Mouse (Mus musculus) spleen, embryonic (tissue): ENCODE data around the gene Ndufa5.

ENCODE experiments used
- CTCF ChIA-PET: fragments of 350-600 bp; sonication (Branson Sonifier 250); formaldehyde crosslinking; loops from one replicate; lab custom pipeline; 2022; lab: Charles Lee

Gene Ndufa5

DNA sequence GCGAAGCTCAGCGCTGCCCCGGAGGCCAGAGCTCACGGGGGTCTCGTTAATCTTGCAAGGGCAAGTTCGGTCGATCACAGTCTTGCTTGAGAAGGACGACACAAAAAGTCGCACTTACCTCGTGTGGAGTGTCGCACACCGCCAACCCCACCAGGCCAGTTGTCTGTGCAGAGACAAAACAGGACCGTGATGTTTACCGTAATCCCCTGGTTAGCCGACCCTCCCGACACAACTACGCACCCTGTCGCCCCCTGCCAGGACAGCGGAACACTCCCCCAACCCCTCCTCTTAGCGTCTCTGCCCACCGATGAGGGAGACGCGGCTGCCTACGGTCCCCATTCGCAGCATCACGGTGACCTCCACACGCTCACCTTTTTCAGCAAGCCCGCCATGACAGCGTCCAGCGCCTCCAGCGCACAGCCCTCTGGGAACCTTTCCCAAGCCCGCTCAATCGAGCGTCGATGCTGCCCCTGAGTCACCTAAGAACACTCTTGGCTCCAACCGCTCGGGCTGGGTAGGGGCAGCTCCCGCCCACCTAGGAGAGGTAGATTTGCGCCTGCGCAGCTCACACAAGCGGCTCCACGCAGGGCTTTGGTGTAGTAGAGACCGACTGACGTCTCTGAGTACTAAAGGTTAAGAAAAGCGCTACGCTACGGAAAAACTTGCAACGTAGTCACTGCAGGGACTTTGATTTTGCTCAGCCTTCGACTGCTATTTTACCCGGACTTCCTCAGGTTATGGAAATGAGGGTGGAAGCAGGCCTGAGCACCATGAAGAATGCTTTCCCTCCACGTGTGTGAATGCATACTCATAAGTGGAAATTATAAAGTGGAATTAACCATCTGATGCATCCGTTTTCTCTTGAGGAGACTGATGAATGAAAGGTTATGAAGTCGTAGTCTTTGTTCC is at the start of gene Ndufa5:
Gene Ndufa5, minus strand, starts transcription at position 859 of the 909 bp plus-strand sequence.
- CTCF ChIA-PET, result no interaction called here

GRCm38 (mm10) chr6:24573319-24573718 is 45.5 kb upstream of the Ndufa5 start:
- CTCF ChIA-PET, result interaction anchor here (0.6 kb wide), 1 partner anchor 12 kb away, joined by 13 read pairs; no protein-coding TSS in a partner anchor

DNA sequence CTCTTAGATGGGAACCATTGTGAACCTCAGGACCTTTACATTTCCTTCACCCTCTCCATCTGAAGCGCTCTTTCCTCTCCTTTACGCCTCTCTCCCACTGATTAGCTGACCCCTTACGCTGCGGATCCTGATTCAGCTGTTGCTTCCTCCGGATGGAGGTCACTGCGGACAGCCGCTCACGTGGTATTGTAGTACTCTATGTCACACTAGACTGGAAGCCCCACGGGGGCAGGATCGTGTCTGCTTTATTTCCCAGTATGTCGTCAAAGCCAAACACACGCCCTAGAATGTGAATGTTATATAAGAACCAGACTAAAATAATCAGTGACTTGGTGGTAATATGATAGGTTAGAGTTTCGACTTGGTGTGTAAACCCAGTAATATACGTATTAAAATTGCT is 44.6 kb upstream of the Ndufa5 start:
- CTCF ChIA-PET, result no interaction called here

DNA sequence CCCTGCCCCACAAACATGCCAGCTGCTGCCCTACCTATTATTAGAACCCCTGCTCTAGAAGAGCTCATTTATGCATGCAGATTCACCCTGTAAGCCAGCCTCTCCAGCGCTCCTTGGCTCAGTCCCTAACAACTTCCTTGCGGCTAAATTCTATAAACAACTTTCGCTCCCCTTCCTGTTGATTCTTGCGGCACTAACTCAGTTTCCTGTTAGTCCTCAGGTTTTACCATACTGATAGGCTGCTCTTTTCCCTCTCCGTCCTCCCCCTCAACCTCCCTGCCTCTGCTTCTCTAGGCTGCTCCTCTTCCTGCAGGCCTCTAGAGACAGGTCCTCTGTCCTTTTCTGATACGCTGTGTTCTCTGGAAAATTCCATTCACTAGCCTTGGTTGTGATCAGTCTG is 43.3 kb upstream of the Ndufa5 start:
- CTCF ChIA-PET, result no interaction called here

DNA sequence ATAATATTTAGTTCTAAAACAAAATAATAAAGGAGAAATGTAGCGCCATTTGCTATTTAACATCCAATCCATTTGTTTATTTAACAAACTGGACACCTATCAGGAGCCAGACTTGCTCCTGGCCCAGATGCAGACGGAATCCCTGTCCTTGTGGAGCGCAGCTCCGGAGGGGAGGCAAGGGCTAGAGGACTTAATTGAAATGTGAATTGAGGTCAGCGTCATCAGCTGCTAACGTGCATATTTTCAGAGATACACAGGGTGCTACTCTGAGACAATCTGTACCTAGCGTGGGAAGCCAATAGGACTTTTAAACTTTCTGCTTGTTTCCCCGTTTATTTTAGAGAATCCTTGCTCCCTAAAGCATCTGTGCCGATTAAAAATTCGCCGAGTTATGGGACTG is 42.5 kb upstream of the Ndufa5 start:
- CTCF ChIA-PET, result no interaction called here

GRCm38 (mm10) chr6:24569711-24570110 is 41.9 kb upstream of the Ndufa5 start:
- CTCF ChIA-PET, result no interaction called here

DNA sequence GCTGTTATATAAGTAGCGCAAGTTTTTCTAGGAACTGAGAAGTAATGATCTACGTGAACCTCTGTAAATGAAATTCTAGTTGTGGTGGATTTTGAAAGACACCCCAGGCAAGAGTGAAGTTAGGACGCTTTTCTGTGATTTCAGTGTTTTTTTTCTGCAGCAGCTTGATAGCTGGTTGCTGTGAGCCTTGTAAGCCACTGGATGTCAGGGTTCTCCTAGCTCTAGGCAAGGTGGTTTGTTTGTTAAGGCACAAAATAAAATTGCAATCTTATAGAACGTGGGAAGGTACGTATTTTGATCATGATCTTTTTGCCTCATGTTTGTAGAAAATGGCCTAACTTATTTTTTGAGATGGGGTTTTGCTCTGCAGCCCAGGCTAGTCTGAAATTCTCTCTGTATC is 41.1 kb upstream of the Ndufa5 start:
- CTCF ChIA-PET, result no interaction called here

GRCm38 (mm10) chr6:24564886-24565285 is 37.1 kb upstream of the Ndufa5 start:
- CTCF ChIA-PET, result no interaction called here

DNA sequence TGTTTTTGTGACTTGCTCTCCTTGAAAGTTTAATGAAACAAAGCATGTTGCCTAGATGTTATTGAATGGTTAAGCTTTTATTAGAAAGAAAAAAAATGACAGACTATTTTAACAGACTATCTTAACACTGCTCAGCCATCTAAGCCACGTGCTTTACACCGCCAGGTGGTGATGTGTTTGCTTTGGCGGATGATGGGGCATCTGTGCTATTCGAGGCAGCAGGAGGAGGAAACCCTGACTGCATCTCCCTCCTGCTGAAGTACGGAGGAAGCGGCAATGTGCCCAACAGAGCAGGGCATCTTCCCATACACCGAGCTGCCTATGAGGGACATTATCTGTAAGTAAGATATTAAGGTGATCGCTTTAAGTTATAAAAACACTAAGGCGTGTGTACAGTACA is 36.3 kb upstream of the Ndufa5 start:
- CTCF ChIA-PET, result no interaction called here

DNA sequence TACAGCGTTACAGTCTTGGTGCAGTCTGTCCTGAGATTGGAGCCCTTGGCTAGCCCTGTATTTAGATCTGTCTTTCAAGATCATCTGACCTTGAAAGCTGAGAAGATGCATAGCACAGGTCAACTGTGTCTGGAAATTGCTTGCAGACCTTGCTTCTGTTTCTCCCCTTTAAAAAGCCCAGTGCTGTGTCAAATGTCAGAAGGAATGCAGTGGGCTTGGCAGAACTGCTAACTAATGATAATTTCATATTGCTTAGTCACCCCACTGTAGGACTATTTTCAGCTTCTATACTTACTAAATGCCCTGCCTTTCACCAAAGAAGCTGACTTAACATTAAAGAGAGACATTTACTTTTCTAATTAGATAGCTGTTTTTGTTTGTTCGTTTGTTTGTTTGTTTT is 27.7 kb upstream of the Ndufa5 start:
- CTCF ChIA-PET, result no interaction called here

- CTCF ChIA-PET, result no interaction called here
These were observed 26.7 kb upstream of the Ndufa5 start for GRCm38 (mm10) chr6:24554427-24555086.

GRCm38 (mm10) chr6:24552046-24552445 is 24.2 kb upstream of the Ndufa5 start:
- CTCF ChIA-PET, result no interaction called here

DNA sequence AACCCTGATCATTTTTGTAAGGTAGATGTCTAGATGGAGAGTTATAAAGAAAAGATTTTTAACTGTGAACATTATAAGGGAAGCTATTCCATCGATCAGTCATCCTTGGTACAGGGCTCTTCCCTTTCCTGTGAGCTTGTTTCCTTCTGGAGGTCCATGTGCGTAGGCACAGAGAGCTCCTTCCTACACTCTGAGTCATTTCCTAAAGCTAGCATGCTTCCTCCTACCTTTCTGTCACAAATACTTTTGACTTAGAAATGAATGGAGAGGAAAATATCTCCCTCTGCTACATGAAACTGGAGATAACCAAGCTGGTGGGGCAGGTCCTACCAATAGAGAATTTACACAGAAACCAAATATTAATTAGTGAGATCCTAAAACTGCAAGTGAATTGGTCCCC is 22.0 kb upstream of the Ndufa5 start:
- CTCF ChIA-PET, result no interaction called here

DNA sequence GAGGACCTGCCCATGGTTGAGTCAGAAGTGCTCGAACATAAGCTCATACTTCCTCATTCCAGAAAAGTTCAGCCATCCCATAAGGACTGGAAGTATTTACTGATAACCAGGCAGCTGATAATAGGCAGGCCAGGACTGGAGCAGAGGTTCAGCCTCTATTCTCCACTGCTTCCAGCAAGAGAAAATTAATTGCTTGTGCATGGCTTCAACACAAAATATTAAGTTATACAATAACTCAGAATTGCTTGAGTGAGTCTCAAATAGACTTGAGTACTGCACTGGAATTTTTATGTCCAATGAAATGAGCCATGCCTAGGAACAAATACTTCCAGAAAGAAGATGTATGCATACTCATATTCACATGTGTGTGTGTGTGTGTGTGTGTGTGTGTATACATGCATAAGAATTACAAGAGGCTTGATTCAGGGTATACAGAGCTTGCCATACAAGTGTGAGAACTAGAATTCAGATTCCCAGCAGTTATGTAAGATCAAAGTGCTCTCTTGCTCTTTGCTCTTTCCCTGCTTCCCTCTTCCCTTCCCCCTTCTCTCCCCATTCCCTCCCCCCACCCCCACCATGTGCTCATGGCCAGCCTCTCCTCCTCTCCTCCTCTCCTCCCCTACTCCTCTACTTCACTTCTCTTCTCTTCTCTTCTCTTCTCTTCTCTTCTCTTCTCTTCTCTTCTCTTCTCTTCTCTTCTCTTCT is 19.1 kb upstream of the Ndufa5 start:
- CTCF ChIA-PET, result no interaction called here

DNA sequence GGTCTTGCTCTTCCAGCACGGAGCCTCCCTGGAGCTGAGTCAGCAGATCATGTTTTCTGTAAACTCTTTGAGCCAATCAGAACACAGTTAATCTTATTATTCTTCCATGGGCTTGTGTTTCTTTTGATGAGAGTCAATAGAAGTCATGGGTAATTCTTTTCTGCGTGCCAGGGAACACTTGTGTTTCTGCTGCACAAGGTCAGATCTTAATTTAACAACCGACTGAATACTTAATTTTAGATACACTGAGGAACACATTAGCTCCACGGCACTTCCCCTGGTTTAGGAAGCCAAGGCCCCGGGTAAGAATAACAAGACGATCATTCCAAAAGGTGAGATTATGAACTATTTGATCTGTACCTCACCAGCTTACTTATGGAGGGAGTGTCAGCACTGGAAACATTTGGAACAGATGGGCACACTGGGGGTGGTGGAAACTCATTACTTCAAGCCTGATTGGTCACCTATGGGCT is 15.3 kb upstream of the Ndufa5 start:
- CTCF ChIA-PET, result no interaction called here

DNA sequence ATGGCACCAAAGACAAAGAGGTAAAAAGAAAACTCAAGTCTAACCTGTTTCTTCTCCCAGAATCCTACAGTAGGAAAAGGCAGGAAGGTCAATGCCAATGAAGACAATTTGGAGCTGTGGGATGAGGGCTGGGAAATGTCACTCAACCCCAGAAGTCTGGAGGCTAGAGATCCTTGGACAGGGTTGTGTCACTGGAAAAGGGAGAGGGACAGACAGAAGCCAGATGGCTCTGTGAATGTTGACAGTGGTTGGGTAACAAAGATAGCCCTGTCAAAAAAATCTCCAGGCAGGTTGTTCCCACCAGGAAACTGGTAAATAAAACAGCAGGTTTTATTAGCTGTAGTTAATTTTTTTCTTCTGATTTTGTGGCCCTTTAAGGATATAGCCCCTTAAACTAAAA is 14.6 kb upstream of the Ndufa5 start:
- CTCF ChIA-PET, result no interaction called here

DNA sequence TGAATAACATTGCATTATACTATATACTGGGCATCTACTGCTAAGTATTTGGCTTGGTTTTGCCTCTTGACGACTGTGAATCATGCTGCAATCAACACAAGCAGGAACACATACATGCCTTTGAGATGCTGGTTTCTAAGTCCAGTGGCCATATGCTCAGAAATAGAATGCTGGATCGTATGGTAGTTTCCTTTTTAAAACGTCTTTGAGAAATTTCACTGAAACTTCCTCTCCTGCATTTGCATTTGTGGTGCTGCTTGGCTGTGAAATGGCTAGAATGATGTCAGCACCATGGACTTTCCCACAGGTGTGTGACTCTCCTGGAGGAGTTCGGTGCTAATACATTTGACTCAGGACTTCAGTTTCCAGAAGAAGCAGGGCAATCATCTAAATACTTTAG is 12.3 kb upstream of the Ndufa5 start:
- CTCF ChIA-PET, result no interaction called here

DNA sequence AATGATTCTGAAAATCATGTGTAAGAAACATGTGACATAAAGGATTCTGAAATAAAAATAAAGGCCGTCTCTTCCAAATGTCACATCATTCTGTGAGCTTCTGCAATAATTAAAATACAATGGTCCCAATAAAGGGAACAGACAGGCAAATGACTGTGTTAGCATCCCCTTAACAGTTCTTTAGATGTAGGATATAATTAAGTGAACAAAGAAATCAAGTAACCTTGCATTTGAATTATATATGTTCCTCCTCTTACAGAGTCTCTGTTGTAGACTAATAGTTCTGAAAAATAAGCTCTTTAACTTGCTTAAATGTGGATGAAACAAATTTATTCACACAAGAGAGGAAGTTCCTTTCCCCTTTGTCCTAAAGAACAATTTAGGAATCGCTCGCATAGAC is 10.6 kb upstream of the Ndufa5 start:
- CTCF ChIA-PET, result interaction anchor here (0.7 kb wide), 1 partner anchor 26 kb away, joined by 3 read pairs; no protein-coding TSS in a partner anchor

GRCm38 (mm10) chr6:24532804-24533203 is 5.0 kb upstream of the Ndufa5 start:
- CTCF ChIA-PET, result no interaction called here

DNA sequence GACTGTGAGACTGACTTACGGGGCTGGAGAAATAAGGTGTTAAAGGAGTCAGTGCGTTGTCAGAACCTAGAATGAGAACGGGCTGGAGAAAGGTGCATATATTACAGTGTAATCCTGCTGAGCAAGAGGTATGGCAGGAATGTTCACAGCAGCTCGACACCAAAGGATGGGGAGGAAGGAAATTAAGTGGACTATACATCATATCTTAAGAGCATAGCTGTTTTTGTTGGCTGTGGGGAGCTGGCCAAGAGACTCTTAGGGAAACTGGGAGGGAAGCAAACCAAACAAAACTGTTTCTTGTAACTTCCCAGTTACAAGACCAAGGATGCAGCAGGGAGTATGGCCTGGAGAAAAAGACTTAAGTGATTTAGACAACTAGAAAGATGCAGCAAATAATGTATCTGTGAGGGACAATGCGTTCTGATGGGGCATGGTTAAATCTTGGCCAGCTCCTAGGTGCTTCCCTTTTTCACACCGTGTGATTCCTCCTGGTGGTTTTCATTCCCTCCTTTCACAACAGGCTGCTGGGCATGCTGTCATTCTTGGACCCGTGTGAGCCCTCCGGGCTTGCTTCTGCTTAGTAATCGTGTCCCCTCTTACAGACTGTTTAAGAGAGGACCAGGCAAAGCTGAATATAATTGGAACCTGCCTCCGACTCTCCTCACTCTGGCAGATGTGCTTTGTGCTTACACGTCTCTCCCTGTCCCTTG is 3.1 kb upstream of the Ndufa5 start:
- CTCF ChIA-PET, result no interaction called here

DNA sequence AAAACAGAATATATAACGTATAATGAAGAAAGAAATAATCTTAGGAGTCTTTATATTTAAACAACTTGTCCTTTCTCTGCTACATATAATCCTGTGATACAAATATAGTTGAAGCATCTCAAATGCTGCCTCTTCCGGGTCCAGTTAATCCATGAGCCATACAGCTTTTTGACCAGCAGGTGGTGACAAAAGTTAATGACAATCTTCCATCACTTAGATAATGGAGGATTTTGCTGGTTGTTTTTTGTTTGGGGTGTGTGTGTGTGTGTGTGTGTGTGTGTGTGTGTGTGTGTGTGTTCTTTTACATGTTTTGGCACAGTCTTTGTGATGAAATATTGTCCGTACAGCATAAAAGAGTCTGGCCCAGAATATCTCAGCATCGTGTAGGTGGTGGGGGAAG is 2.4 kb upstream of the Ndufa5 start:
- CTCF ChIA-PET, result interaction anchor here (0.7 kb wide), 2 partner anchors 43 to 705 kb away, joined by 4 read pairs; no protein-coding TSS in a partner anchor

DNA sequence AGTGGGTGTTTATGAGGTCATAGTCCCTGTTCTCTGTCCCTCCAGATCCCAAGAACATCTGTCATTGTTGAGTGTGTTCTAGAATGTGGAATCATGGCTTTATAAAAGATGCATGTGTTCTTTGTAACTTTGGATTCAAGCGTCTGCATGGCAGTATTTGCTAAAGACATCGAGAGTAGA is 141 bp upstream of the Ndufa5 start, which contains the start of gene Asb15:
Gene Asb15, plus strand, starts transcription at position 81 of the 180 bp plus-strand sequence.
- CTCF ChIA-PET, result no interaction called here
